Mouse (Mus musculus) cerebellum, adult 8-10 months (tissue): ENCODE measurements around the gene Gata2.
"Not testable (repeated sequence)": the region's sequence is repeated elsewhere in the genome, so short reads cannot be mapped to it uniquely, and the experiment has no call there.

Experiments used
- DNase-seq: peaks from one replicate; pipeline ENCODE4 v3.0.0; 2022

The Gata2 gene

GRCm38 (mm10) chr6:88193433-88194052 is at the start of gene Gata2:
TSS of gene Gata2 (plus strand) at chr6:88193891.
- no peak for DNase-seq

GRCm38 (mm10) chr6:88145793-88146192 is 47.9 kb upstream of the Gata2 start:
- DNase-seq = no peak

GRCm38 (mm10) chr6:88146576-88146975 is 47.1 kb upstream of the Gata2 start:
- no peak for DNase-seq

- DNase-seq = no peak
These were observed 46.2 kb upstream of the Gata2 start for GRCm38 (mm10) chr6:88147411-88148003.

GRCm38 (mm10) chr6:88151335-88151734 is 42.4 kb upstream of the Gata2 start:
- no peak for DNase-seq

- no peak for DNase-seq
These were observed 41.5 kb upstream of the Gata2 start for GRCm38 (mm10) chr6:88152127-88152705.

- no peak for DNase-seq
These were observed 40.7 kb upstream of the Gata2 start for GRCm38 (mm10) chr6:88152979-88153378.

GRCm38 (mm10) chr6:88155614-88156013 is 38.1 kb upstream of the Gata2 start:
- DNase-seq = not testable (repeated sequence)

GRCm38 (mm10) chr6:88158790-88159189 is 34.9 kb upstream of the Gata2 start:
- no peak for DNase-seq

- DNase-seq = no peak
These were observed 27.6 kb upstream of the Gata2 start for GRCm38 (mm10) chr6:88166054-88166453.

- DNase-seq = no peak
These were observed 19.5 kb upstream of the Gata2 start for GRCm38 (mm10) chr6:88174191-88174590.

- no peak for DNase-seq
These were observed 19.0 kb upstream of the Gata2 start for GRCm38 (mm10) chr6:88174676-88175075.

- no peak for DNase-seq
These were observed 9.0 kb upstream of the Gata2 start for GRCm38 (mm10) chr6:88184671-88185070.

- DNase-seq = no peak
These were observed 5.5 kb upstream of the Gata2 start for GRCm38 (mm10) chr6:88188148-88188547.

- peak; percentile 76 for DNase-seq
These were observed 4.2 kb upstream of the Gata2 start for GRCm38 (mm10) chr6:88189312-88190042.

- no peak for DNase-seq
These were observed 3.7 kb upstream of the Gata2 start for GRCm38 (mm10) chr6:88190043-88190309.

- no peak for DNase-seq
These were observed 3.2 kb upstream of the Gata2 start for GRCm38 (mm10) chr6:88190310-88191023.

- no peak for DNase-seq
These were observed 2.7 kb upstream of the Gata2 start for GRCm38 (mm10) chr6:88191024-88191365.

GRCm38 (mm10) chr6:88191411-88192070 is 2.1 kb upstream of the Gata2 start:
- DNase-seq = no peak

- DNase-seq = no peak
These were observed 935 bp upstream of the Gata2 start for GRCm38 (mm10) chr6:88192756-88193155.

GRCm38 (mm10) chr6:88194053-88194977 is 624 bp downstream of the Gata2 start:
- no peak for DNase-seq

GRCm38 (mm10) chr6:88194978-88195325 is 1.3 kb downstream of the Gata2 start:
- no peak for DNase-seq
